Mouse (Mus musculus): Measurements from ENCODE around the gene Sorl1. TPM values are rescaled to one million over a fixed set of nuclear protein-coding genes. Genes with fewer than 3 reads are reported as not detected.
A peak's percentile ranks its signal among the peaks of the same experiment; 100 is the strongest.

Sorl1 gene
- total RNA-seq (2017), result 731 and 761 TPM in 2 replicates

DNA sequence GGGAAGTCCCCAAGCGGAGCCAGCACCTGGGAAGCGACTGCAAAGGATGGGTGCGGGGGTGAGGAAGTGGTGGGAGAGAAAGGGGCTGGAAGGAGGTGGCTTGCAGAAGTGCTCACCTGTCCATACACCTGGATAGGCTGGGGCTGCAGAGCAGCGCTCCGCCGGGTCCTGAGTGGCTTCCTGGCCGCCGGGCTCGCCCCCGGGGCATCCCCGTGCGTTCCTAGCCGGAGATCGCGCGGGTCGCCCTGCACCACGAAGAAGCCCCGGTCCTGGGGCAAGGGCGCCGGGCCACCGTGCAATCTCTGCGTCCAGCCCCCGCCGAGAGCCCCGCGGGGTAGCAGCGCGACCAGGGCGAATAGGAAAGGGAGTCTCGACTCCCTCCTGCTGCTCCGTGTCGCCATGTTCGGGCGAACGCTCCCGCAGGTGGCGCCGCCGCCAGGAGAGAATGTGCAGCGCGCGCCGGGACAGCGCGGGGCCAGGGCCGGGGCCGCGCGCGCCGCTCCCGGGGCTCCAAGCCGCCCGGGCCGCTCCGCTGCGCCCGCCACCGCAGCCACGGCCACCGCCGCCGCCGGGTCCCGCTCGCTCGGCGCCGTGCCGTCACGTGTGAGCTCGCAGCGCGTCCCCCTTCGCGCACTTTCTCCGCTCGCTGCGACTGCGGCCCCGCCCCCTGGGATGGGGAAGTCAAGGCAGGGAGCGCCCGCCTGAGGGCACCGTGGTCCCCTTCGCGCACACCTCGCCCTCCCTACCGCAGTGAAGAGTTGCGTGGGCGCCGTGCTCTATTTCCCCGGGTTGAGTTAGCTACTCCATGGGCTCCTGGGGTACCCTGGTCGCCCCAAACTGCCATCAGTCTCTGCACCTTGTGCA, at the start of gene Sorl1:
Gene Sorl1, minus strand, starts transcription at position 585 of the 864 bp plus-strand sequence.
- ATAC-seq (ENCODE audit: extremely low read depth, insufficient number of reproducible peaks, low FRiP score, poor library complexity, severe bottlenecking), result peak; percentile 53

DNA sequence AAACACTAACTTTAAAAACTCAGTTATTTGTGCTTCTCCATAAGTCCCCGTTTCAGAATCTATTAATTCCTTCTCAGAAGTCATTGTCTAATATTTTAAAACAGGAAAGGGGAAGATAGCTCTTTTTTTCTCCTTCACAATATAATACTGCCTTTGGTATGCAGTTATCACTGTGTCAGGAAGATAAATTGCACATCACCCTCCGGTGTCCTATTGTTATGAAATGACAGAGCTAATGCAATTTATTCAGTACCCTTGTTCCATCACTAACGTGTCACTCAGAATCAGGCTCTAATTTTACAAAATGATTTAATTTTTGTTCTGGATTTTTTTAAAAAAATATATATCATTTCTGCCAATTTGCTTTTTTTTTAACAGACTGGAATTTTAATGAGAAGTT, 49.7 kb upstream of the Sorl1 start:
- no peak for ATAC-seq (ENCODE audit: extremely low read depth, insufficient number of reproducible peaks, low FRiP score, poor library complexity, severe bottlenecking)

DNA sequence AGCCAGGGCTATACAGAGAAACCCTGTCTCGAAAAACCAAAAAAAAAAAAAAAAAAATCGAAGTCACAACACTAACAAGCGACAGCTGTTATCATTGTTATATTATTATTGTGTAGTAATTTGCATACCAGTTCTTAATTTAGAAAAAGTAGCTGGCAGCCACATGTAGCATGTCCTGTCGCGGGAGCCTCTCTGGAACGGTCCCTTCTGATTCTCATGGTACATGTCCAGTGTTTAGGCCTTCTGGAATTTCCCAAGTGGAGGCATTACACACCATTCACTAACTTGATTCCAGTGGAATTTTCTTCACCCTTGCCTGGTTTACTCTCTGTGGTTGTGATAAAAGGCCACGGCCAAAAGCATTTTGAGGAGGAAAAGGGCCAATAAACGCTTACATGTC, 45.4 kb upstream of the Sorl1 start:
- no peak for ATAC-seq (ENCODE audit: extremely low read depth, insufficient number of reproducible peaks, low FRiP score, poor library complexity, severe bottlenecking)

DNA sequence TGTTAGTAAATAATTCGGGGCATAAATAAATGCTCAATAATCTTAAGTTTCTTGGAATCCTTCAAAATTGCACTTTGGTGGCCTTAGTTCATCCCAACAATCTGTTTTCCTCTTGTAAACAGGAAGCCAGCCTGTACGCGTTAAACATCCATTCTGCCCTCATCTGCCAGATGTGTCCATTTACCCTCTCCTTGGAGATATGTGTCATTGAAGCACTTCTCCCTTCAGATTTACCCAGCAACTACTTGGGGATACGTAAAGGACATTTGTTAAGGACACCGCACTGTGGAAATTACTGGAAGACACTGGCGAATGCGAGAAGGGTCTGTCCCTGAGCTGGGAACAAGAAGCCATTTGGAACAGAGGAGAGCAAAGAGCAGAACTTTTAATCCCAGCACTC, 44.9 kb upstream of the Sorl1 start:
- no peak for ATAC-seq (ENCODE audit: extremely low read depth, insufficient number of reproducible peaks, low FRiP score, poor library complexity, severe bottlenecking)

DNA sequence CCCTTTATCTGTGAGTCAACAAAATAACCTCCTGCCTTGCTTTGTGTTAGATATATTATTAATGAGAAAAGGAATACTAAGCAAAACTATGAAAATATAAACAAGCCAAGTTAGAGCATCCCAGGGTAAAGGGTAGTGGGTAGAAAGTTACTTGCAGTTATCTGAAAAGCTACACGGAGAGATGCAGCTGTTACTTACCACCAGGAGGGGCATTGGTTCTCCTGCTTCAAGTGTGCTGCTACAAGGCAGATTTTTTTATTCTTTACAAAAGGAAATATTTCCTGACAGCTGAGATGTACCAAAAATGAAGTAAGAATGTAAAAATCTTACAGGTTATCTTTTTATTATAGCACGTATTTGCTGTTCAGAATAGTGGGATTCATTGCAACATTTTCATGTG, 40.8 kb upstream of the Sorl1 start:
- ATAC-seq (ENCODE audit: extremely low read depth, insufficient number of reproducible peaks, low FRiP score, poor library complexity, severe bottlenecking), result no peak

DNA sequence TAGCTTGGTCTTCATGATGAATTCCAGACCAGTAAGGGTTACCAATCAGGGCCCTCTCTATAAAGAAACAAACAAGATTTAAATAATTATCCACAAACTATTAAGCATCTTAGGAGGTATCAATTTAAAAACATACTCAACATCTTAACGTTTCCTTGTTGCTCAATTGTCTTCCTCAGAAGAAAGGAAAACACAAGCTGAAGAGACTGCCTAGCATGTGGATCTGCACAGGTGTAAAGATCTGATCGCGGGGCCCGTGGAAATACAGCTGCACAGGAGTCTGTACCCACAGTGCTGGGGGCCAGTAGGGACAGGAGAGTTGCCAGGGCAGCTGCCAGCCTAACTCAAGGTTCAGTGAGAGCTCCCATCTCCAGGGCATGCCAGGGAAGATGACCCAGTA, 38.9 kb upstream of the Sorl1 start:
- no peak for ATAC-seq (ENCODE audit: extremely low read depth, insufficient number of reproducible peaks, low FRiP score, poor library complexity, severe bottlenecking)

DNA sequence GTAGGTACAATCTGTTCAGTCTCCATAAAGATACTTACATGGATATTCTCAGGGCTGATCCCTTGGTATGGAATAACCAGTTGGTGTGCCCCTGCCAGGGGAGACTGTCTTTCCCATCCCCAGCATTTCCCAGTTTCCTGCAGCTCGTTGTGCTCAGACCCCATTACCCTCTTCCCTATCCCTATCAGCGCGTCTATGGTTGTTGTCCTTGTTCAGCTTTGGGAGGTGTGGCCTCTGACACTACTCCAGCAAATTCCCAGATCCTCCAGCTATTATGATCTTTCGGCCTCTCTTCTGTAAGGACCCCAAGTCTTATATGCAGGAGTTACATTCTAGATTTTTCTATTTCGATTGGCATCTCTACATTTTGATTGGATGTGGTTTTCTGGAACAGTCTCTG, 35.3 kb upstream of the Sorl1 start:
- ATAC-seq (ENCODE audit: extremely low read depth, insufficient number of reproducible peaks, low FRiP score, poor library complexity, severe bottlenecking), result no peak

DNA sequence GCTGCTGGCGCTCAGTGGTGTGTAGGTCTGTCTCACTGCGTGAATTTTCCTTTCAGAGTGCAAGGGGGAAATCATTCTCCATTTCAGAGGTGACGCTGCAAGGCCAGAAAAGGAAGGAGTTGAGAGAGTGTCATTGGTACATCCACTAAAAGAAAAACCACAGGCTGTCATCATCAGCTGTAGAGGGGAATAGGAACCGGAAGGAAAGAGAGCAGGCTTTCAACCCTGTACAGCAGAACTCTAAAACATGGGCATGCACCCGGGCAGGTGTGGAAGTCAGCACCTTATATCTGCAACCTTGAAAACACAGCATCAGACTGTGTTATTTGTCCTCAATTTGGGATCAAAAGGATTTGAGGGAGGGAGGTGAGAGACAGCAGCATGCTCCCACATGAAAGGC, 34.6 kb upstream of the Sorl1 start:
- ATAC-seq (ENCODE audit: extremely low read depth, insufficient number of reproducible peaks, low FRiP score, poor library complexity, severe bottlenecking), result peak; percentile 76

DNA sequence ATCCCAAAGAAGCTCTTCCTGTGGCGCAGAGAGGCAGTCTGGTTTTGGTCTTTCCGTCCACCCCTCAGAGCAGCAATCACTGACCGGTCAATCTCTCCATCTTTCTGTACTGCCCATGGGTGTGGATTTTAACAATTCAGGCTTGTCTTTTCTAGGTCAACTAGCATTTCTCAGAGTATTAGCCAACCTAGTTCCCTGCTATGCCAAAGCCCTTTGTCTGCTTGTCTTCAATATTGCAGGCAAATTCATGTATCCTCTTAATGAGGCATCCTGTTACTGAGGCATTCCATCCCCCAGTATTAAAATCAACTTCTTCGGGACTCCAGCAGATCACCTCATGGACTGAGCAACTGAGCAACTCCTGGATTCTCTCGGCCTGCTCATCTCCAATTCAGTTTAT, 33.9 kb upstream of the Sorl1 start:
- no peak for ATAC-seq (ENCODE audit: extremely low read depth, insufficient number of reproducible peaks, low FRiP score, poor library complexity, severe bottlenecking)

DNA sequence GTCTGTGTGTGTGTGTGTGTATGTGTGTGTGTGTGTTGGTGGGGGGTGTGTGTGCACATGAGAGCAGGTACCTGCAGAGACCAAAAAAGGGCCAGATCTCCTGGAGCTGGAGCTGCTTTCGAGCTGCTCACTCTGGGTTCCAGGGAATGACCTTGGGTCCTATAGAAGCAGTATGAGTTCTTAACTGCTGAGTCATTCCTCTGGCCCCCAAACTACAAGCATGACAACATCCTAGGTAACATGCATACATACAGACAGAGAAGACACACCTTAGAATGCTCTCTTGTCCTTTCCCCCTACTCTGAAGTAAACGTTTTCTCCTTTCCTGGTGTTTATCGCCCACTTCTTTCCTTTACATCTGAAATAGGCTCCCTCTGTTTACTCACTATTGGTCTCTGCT, 32.5 kb upstream of the Sorl1 start:
- no peak for ATAC-seq (ENCODE audit: extremely low read depth, insufficient number of reproducible peaks, low FRiP score, poor library complexity, severe bottlenecking)

DNA sequence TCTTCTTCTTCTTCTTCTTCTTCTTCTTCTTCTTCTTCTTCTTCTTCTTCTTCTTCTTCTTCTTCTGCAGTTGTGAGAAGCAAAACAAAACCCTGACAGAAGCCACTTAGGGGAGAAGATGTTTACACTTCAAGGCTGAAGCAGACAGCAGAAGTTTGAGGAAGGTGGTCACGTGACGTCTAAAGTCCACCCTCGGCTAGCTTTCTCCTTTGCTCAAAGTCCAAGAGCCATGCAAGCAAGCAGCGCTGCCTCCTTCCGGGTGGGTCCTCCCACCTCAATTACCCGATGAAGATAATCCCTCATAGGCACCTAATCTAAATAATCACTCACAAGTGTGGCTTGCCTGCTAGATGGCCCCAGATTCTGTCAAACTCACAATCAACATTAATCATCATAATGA, 30.6 kb upstream of the Sorl1 start:
- no peak for ATAC-seq (ENCODE audit: extremely low read depth, insufficient number of reproducible peaks, low FRiP score, poor library complexity, severe bottlenecking)

DNA sequence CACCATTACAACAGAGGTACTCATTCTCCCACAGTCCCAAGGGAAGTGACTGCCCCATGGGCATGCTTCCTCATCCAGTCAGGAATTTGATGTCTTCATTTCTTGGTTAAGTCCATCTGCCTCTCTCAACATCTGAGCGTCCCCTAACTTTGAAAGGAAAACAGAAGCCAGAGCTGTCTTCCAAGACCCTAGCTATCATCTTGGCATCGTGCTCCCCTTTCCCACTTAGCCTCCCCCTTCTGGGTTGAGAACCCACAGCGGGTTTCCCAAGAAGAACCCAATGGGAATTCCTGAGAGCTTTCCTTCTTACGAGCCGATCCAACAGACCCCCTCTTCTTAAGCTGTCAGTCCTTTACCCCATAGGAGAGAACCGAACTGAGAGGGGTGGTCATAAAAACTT, 24.7 kb upstream of the Sorl1 start:
- no peak for ATAC-seq (ENCODE audit: extremely low read depth, insufficient number of reproducible peaks, low FRiP score, poor library complexity, severe bottlenecking)

DNA sequence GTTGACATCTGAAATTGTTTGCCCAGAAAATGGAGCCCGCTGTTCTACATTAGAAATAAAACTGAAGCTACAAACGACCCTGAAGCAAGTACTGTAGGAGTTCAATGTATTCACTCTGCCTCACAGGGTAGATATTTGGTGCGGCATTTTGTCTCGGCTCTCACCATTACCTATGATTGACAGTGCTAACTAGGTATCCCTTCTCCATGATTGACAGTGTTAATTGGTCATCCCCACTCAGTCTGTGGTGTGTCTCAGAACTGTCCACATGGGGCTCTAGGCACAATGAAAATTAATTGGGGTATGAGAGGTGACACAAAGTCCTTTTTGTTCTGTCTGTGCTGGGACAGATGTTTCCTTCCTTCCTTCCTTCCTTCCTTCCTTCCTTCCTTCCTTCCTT, 23.9 kb upstream of the Sorl1 start:
- no peak for ATAC-seq (ENCODE audit: extremely low read depth, insufficient number of reproducible peaks, low FRiP score, poor library complexity, severe bottlenecking)

DNA sequence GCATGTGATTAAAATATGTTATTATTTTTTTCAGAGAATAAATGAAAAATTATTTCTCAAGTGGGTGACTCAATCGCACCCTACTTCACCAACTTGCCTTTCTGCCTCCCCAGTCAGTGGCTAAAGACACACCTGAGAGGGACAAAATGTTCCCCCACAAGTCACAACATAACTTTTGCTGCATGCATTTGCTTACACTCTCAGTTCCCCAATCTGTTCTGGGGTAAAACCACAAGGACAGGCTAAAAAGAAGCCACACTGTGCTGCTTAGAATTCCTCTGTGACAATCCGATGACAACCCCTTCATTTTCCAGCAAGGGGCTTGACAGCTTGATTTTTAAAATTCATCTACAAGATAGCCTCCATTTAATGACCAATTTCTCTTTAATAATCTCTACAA, 22.4 kb upstream of the Sorl1 start:
- ATAC-seq (ENCODE audit: extremely low read depth, insufficient number of reproducible peaks, low FRiP score, poor library complexity, severe bottlenecking), result peak; percentile 51; the same call in 1 of the 2 replicates

DNA sequence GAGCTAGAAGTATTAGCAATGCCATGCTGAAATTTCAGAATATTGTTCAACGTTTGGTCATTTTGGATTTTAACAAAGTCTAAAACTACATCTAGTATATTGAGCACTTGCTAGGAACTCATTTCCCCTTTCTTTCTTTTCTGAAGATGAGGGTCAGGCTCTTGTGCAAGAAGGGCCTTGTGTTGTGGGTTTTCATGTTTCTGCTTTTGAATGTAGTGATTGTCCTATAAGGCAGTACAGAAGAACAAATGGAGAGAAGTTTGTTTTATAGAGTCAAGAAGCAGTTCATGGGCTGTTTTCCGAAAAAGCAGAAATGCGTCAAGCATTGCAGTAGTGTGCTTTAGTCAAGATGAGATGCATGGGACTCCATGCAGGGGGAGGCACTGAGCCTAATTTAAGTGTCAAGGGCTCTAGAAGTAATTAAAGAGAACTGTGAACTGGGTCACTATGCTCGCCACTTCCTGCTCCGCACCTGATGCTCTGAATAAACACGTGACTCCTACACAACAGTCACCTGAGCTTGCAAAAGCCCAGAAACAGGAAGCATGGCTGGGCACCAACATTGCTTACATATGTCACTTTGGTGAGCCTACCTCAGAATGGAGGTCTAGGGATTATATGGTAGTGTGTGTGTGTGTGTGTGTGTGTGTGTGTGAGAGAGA, 17.6 kb upstream of the Sorl1 start:
- ATAC-seq (ENCODE audit: extremely low read depth, insufficient number of reproducible peaks, low FRiP score, poor library complexity, severe bottlenecking), result peak; percentile 90

DNA sequence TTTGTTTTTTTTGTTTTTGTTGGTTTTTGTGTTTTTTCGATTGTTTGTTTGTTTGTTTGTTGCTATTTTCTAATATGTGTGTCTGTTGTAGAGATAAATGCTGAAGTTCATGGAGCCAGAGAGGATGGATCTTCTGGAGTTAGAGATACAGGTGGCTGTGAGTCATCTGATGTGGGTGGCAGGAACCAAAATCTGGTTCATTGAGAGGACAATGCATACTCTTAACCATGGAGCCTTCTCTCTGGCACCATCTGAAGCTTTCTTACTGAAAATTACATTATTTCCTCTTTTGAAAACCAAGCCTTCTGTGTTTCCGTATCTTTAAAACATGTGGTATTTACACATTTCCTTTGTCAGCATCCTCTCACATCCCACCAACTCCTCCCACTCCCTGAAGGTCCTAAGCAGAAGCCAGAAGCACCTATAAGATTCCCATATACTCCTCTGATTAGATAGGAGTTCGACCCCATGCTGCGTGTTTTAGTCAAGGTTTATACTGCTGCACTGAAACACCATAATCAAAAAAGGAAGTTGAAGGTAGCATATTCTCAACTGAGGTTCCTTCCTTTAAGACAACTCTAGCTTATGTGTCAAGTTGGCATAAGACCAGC, 14.3 kb upstream of the Sorl1 start:
- ATAC-seq (ENCODE audit: extremely low read depth, insufficient number of reproducible peaks, low FRiP score, poor library complexity, severe bottlenecking), result peak; percentile 18

DNA sequence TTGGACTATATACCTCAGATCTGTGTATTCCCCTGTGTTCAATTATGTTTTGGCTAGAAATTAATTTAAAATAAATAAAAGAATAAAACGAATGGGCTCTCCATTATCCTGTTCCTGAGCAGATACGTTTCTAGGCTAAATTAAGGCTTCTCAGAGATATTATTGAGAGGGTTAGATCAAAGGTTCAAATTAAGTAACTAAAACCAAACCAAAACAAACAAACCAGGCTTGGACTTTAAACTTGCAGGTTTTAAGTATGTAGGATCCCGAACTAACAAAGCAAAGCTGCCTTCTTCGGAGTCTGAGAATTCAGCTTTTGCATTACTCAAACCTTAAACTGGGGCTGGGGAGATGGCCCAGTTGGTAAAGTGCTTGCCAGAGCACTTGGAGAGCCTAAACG, 13.5 kb upstream of the Sorl1 start:
- no peak for ATAC-seq (ENCODE audit: extremely low read depth, insufficient number of reproducible peaks, low FRiP score, poor library complexity, severe bottlenecking)

DNA sequence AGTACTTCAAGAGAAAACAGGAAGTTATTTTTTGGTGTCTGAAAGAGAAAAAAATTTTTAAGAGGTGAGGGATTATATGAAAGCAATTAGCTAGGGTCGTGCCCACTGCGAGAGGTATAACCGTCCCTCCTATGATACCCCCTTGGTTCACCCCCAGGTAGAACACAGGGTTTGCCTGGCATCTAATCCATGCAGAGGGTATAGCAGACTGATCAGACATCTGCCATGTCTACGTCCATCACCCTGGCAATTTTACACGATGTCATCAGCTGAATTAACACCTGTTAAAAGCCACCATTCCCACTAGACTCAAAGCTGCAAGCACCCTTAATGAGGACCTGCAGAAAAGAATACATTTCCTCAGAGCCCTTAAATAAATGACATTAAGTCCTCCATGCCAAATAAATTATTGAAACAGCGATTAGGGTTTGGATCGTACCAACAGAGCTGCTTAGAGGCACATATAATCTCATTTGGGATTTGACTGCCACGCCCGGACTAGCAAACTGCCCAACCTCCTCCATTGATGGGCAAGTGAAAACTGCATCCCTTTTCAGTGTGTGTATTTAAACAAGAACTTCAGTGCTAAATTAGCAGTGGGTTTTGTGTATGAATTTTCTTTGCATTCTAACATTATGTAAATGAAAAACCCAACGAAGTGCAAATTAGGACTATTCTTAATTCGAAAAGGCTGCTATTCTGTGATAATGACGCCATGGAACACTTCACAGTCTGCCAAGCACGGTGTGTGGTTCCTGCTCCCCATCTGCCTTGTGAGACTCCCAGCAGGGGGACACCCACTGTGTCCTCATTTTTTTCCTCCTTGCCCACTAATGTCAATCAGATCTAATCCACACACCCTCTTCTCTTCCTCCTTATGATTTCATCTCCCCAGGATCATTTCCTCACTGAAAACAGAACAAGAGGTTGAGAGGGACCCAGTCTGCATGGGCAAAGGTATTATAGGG, 7.0 kb upstream of the Sorl1 start:
- peak; percentile 24; the same call in 1 of the 2 replicates for ATAC-seq (ENCODE audit: extremely low read depth, insufficient number of reproducible peaks, low FRiP score, poor library complexity, severe bottlenecking)

DNA sequence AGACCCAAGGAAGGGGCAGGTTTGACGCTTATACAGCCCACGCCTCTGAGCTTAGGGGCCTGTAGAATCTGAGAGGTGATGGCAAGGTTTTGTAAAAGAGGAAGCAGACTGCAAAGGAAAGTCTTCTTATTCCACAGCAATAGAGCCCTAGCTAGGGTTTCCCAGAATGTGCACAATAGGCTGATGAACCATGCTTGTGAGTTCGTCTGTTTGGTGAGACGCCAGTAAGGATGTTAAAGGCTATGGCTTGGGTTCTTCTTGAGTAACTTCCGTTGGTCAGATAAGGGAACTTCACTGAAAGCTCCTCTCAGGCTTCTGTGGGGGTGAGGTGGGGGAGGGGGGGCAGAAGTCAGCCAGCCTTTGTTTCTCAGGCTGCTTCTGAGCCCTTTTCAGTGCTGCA, 3.9 kb upstream of the Sorl1 start:
- ATAC-seq (ENCODE audit: extremely low read depth, insufficient number of reproducible peaks, low FRiP score, poor library complexity, severe bottlenecking), result peak; percentile 76

Data from neutrophil, adult 5-6 weeks (primary cell).